Mouse (Mus musculus): Measurements from ENCODE around the gene Vmn1r101.
"Not testable (repeated sequence)": the region's sequence is repeated elsewhere in the genome, so short reads cannot be mapped to it uniquely, and the experiment has no call there.

Vmn1r101 gene

GRCm38 (mm10) chr7:20442493-20442892, at the start of gene Vmn1r101:
Vmn1r101 (minus strand) TSS chr7:20442593.
- not testable (repeated sequence) for DNase-seq (ENCODE audit: low spot score in 2 of 2)

DNA sequence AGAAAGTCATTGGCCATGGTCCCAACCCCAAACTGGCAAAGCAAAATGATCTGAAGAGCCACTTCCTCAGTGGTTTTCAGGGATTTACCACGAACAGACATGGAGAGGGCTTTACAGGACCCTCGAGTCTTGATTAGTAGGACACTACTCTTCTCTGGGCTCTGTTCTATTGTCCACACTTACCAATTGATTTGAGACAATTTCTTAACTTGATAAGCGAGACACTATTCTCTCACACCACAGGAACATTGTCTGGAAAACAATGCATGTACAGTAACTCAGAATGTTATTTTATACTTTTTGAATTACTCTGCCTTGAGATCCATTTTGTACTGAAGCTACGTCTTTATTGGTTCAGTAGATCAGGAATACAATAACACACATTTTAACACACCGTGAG, 32.4 kb upstream of the Vmn1r101 start, which contains the start of gene Gm10670:
Gm10670 (minus strand) TSS at position 101 of the 400 bp plus-strand sequence.
- not testable (repeated sequence) for DNase-seq (ENCODE audit: low spot score in 2 of 2)

DNA sequence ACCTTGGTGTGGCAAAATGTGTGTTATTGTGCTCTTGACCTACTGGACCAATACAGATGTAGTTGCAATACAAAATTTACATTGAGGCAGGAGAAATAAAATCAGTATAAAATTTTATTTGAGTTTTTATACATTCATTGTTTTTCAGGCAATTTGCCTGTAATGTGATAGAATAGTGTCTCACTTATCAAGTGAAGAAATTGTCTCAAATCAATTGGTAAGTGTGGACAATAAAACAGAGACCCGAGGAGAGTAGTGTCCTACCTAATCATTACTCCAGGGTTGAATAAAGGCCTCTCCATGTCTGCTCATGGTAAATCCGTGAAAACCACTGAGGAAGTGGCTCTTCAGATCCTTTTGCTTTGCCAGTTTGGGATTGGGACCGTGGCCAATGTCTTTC, 24.8 kb downstream of the Vmn1r101 start, which contains the start of gene Vmn1r100:
Vmn1r100 (plus strand) TSS at position 301 of the 400 bp plus-strand sequence.
- DNase-seq (ENCODE audit: low spot score in 2 of 2), result not testable (repeated sequence)
